Mouse (Mus musculus) B cell, adult 2 months (primary cell): Measurements from ENCODE around the gene Tnfrsf18.

Experiments
- DNase-seq, 2 experiments: peaks; one replicate each; pipeline ENCODE4 v3.0.0; 2022

Gene Tnfrsf18

GRCm38 (mm10) chr4:156077499-156078301 lies 51.7 kb downstream of the Tnfrsf18 start:
- DNase-seq: peak; percentile 44
